Mouse (Mus musculus): ENCODE data around the gene Rims1.

The Rims1 gene

DNA sequence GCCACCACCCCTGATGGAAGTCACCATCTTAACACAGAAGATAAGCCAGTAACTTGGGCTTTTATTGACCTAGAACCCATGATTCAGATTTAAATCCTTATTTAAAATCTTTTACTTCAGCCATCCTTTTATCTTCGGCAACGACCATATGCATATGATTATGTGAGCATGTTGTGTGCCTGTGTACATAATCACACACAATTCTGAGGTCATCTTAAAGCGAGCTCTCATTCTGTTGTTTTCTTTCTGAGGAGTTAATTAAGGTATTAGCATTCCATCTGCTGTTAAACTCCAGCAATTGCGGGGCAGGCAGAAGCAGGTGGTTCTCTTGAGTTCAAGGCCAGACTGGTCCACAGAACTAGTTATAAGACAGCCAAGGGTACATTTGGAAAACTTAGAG is 452.1 kb downstream of the Rims1 start:
- DNase-seq (ENCODE audit: low read depth): no peak

DNA sequence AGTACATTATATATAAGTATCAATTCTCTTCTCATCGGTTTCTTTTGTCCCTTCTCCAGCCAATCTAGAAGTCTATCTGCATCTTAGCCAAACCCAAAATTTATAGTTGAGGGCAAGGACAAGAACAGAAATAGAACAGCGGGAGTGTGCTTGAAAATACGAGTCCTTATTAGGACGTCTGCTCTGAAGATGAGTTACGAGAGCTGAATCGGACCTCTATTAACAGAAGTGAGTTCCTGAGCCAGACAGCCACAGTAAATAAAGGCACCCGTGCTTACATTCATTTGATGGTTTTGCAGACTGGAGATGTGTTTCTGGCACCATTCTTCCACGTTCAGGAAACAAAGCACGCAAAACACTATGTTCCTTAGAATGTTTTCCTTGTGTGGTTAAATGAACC is 466.9 kb downstream of the Rims1 start:
- no peak for DNase-seq (ENCODE audit: low read depth)

- no peak for DNase-seq (ENCODE audit: low read depth)
Observed at GRCm38 (mm10) chr1:22320941-22321676, 484.7 kb downstream of the Rims1 start.

- no peak for DNase-seq (ENCODE audit: low read depth)
Observed at GRCm38 (mm10) chr1:22315537-22315936, 490.3 kb downstream of the Rims1 start.

DNA sequence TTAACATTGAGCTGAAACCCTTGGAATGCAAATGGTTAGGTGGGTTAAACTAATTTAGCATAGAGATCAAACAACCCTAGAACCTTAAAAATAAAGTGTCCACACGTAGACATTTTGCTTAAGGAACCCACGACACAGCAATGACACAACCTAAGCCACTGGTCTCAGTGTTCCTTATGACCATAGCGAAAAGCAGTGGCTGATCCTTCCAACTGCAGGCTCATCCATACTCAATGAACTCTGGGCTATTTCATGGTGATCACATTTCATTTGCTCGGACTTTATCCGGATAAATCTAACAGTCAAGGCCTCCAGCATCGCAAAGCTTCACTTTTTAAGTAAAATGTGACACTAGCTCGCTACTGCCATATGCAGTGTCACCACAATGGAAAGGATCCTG is 494.3 kb downstream of the Rims1 start:
- DNase-seq (ENCODE audit: low read depth): no peak

- no peak for DNase-seq (ENCODE audit: low read depth)
Observed at GRCm38 (mm10) chr1:22306519-22306918, 499.3 kb downstream of the Rims1 start.

GRCm38 (mm10) chr1:22305932-22306331 is 499.9 kb downstream of the Rims1 start:
- no peak for DNase-seq (ENCODE audit: low read depth)

DNA sequence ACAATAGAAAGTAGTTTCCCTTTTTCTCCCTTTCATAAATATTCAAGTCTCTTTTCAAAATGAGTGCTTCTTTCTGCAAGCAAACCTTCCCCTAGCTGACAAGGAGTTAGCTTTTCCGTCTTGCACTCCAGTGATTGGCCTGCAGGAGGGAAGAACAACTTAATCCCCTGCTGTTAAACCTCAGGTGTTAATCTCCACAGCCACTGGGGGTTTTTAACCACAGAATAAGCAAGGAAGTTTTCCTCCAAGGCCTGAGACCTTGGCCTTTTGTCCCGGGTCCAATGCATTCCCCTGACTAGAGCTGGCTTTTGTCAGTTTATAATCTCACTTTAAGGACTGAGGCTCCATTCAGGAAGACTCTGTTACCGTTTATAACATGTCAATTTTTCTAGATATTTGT is 511.8 kb downstream of the Rims1 start:
- DNase-seq (ENCODE audit: low read depth): no peak

DNA sequence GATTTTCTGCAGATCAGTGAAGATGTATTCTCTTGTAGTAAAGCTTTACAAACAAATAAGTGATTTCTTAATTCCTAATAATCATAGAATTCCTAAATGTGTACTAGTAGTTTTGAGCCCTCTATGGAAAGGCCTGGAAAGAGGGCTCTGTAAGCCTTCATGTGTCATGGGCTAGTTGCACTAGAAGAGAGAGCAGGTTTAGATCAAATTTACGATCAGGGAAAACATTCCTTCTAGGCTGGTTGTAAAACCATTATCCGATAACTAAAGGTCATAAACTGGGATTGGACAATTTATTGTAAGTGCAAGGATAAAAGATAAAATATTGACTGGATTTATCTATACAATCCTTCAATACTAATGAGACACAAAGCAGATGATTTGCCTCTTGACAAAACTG is 512.5 kb downstream of the Rims1 start:
- no peak for DNase-seq (ENCODE audit: low read depth)

DNA sequence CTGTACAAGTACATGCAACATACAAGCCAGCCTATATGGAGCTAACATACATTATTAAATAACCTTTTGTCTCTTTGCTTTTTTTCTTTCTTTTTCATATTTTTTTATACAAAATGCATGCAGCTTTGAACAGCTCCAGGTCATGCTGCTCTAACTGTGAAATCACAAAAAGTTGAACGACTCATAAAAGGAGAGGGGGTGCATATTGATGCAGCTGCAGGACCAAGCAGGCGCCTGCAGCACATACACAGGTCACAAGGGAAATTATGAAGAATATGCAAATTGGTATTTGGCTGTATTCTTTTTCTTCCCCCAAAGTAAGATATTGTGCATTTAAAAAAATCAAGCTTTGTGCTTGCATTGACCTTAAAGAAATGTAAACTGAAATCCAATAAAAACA is 519.0 kb downstream of the Rims1 start:
- DNase-seq (ENCODE audit: low read depth): no peak

DNA sequence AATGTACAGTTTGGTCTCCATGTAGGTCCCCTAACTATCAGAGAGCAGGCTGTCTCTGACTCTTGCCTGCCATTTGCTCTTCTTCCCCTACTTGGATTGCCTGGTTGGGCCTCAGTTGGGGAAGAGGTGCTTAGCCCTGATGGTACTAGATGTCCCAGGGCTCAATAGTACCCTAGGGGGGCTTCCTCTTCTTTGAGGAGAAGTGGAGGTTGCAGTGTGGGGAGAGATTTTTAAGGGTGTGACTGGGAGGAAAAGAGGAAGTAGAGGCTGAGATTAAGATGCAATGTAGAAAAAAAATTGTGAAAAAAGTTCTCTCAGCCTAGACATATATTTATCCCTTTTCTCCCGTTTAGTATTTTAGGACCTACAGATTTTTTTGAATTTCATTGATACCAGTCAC is 525.8 kb downstream of the Rims1 start:
- no peak for DNase-seq (ENCODE audit: low read depth)

DNA sequence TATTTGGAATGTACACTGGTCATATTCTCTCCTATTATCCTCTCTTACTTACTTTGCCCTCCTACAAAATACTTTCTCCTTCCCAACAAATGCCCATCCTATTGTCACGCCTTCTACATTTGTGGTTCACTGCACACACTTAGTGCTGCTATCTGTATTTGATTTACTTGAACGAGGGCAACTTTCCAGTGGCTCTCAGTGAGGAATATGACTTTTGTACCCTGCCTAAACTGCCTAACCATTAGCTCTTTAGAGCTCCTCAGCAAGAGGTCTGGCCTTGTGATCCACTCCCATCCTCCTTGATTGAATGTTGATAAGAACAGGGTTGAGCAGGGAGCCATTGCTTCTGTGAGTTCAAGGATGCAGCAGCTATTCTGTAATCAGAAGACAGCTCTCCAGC is 531.7 kb downstream of the Rims1 start:
- no peak for DNase-seq (ENCODE audit: low read depth)

- DNase-seq (ENCODE audit: low read depth): no peak
Observed at GRCm38 (mm10) chr1:22270131-22270530, 535.7 kb downstream of the Rims1 start.

- peak; percentile 54 for DNase-seq (ENCODE audit: low read depth)
Observed at GRCm38 (mm10) chr1:22268581-22269359, 537.0 kb downstream of the Rims1 start.

GRCm38 (mm10) chr1:22266491-22266890 is 539.3 kb downstream of the Rims1 start:
- no peak for DNase-seq (ENCODE audit: low read depth)

DNA sequence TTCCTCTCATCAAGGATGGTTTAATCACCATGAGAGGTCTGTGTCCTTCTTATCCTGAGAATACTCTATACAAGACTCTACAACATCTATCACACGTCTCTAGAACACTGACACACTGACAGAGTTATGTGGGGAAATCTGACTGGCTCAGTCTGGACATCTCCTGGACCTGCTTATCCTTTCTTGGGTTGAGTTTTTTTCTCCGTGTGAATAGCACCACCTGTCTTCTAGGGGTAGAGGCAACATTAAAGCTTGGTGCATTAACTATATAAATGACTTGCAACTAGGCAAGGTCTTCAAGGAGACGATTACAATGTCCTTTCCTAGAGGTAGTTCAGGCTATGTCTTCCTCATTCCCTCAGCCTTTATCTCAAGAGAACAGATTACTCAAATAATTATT is 540.3 kb downstream of the Rims1 start:
- no peak for DNase-seq (ENCODE audit: low read depth)

- DNase-seq (ENCODE audit: low read depth): no peak
Observed at GRCm38 (mm10) chr1:22262169-22262950, 543.4 kb downstream of the Rims1 start.

DNA sequence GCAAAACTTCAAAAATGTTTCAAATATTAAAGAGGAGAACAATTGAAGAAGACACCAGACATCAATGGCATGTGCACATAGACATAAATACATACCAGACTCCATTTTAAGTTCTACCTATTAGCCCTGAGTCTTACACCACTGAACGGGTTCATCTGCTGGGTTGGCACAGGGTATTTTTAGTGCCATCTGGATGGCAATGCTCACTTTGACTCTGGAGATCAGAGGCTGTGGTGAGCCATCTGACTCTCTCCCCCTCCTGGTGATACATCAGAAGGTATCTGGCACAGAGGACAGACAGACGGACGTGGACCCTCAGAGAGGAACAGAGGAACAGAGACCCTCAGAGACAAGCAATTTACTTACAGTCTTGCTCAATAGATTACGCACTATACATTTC is 544.1 kb downstream of the Rims1 start:
- DNase-seq (ENCODE audit: low read depth): no peak

DNA sequence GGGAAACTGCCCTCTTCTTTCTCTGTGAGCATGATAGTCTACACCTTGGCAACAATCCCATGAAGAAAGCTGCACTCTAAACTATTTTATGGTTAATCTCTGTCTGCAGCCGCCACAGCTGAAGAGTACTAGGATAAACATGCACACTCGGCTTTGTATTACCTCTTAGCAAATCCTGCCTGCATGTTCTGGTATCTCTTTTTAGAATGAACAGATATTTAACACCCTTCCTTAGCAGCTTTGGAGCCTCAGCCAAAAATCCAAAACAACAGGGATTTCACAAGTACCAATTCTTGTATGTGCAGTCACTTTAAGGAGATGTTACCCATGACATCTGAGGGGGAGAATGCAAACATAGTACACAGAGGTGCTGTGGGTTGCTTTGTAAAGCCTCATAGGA is 545.5 kb downstream of the Rims1 start:
- DNase-seq (ENCODE audit: low read depth): no peak

- DNase-seq (ENCODE audit: low read depth): no peak
Observed at GRCm38 (mm10) chr1:22258356-22258755, 547.4 kb downstream of the Rims1 start.

DNA sequence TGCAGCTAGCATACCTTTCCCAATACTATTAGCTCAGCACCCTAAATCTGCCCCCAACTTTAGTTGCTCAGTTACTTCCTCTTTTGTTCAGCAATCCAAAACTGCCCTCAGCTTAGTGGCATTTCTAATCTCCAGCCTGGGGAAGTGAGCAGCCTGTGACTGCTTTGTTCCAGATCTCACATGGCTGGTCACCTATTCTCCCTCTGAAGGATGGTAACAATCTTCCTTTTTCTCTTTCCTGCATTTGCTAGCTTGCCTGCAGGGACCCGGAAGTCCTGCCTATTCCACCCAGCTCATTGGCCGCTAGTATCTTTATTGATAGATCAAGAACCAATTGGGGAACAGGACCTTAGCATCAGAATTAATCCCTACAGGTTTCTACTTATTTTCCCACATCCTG is 551.5 kb downstream of the Rims1 start:
- DNase-seq (ENCODE audit: low read depth): no peak

GRCm38 (mm10) chr1:22252873-22253272 is 552.9 kb downstream of the Rims1 start:
- DNase-seq (ENCODE audit: low read depth): no peak

GRCm38 (mm10) chr1:22248898-22249386 is 556.9 kb downstream of the Rims1 start:
- no peak for DNase-seq (ENCODE audit: low read depth)
